Mouse (Mus musculus) kidney, postnatal 36 days (tissue): ENCODE data around the gene Rftn1.

Experiments used
- DNase-seq, 2 experiments: peaks; one replicate each; pipeline ENCODE4 v3.0.0; 2021 to 2022; ENCODE audit warnings: mixed read lengths in 2 of 2

Rftn1 gene

GRCm38 (mm10) chr17:50169946-50170427 lies 20.5 kb downstream of the Rftn1 start:
- DNase-seq, result peak; percentile 77 to 81

- DNase-seq, result peak in 1 of 2 experiments; percentile 29
These were observed 29.3 kb downstream of the Rftn1 start for GRCm38 (mm10) chr17:50160904-50161805.

GRCm38 (mm10) chr17:50160357-50160756 lies 30.1 kb downstream of the Rftn1 start:
- DNase-seq, result no peak

GRCm38 (mm10) chr17:50159816-50160215 lies 30.7 kb downstream of the Rftn1 start:
- no peak for DNase-seq

GRCm38 (mm10) chr17:50158565-50158964 lies 31.9 kb downstream of the Rftn1 start:
- DNase-seq, result no peak

- no peak for DNase-seq
These were observed 33.0 kb downstream of the Rftn1 start for GRCm38 (mm10) chr17:50157190-50158150.

- DNase-seq, result no peak
These were observed 38.4 kb downstream of the Rftn1 start for GRCm38 (mm10) chr17:50152085-50152484.

- DNase-seq, result no peak
These were observed 39.2 kb downstream of the Rftn1 start for GRCm38 (mm10) chr17:50151208-50151723.

GRCm38 (mm10) chr17:50150416-50151207 lies 39.9 kb downstream of the Rftn1 start:
- DNase-seq, result no peak

GRCm38 (mm10) chr17:50149690-50150210 lies 40.7 kb downstream of the Rftn1 start:
- DNase-seq, result peak in 1 of 2 experiments; percentile 18

GRCm38 (mm10) chr17:50147831-50148587 lies 42.5 kb downstream of the Rftn1 start:
- DNase-seq, result no peak

- peak; percentile 25 to 43 for DNase-seq
These were observed 47.1 kb downstream of the Rftn1 start for GRCm38 (mm10) chr17:50143354-50143753.

GRCm38 (mm10) chr17:50142553-50142952 lies 47.9 kb downstream of the Rftn1 start:
- no peak for DNase-seq

GRCm38 (mm10) chr17:50142151-50142550 lies 48.3 kb downstream of the Rftn1 start:
- no peak for DNase-seq

GRCm38 (mm10) chr17:50136060-50136459 lies 54.4 kb downstream of the Rftn1 start:
- DNase-seq, result peak; percentile 77 to 81

- peak in 1 of 2 experiments; percentile 19 for DNase-seq
These were observed 55.0 kb downstream of the Rftn1 start for GRCm38 (mm10) chr17:50135466-50135865.

- peak; percentile 30 to 34 for DNase-seq
These were observed 58.8 kb downstream of the Rftn1 start for GRCm38 (mm10) chr17:50131698-50132097.

- DNase-seq, result peak; percentile 18 to 33
These were observed 60.1 kb downstream of the Rftn1 start for GRCm38 (mm10) chr17:50130421-50130820.

GRCm38 (mm10) chr17:50128392-50128791 lies 62.1 kb downstream of the Rftn1 start:
- no peak for DNase-seq

GRCm38 (mm10) chr17:50127045-50127813 lies 63.2 kb downstream of the Rftn1 start:
- peak in 1 of 2 experiments; percentile 45 for DNase-seq
